ENCODE assay signal across 10 mouse cellular contexts in the genomic region with DNA sequence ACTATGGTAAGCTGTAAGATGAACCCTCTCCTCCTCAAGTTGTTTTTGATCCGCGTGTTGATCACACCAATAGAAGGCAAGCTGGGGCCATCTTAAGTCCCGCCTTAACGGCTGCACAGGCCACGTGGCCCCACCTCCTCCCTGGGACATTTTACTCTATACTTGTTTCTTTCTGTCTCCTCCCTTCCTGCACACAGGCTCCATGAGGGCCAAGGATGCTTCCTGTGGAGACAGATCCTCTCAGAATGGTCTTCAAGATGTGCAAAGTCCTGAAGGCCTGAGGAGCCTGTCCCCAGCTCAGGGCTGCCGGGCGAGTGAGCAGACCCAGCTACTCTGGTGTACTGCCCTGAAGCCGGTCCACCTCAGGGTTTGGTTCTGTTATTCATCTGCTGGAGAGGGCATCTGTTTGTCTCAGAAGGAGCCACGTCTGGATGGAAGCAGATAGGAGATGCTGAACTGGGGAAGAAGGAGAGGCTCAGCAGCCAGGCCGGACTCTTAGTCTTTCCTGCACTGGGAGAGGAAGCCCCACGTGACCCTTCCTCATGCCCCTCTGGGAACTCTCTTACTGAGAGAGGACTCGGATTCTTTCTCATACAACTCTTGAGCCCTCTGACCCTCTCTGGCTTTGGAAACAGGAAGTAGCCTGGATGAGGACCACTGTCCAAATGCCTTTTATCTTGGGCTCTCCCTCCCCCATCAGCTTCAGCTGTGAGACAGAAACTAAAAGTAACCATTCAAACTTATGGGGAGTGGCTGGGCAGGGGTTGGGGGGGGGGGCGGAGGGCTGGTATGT. TPM values are rescaled to one million over a fixed set of nuclear protein-coding genes. Genes with fewer than 3 reads are reported as not detected.
DNase-seq lines count a peak whose midpoint lies in the region; ATAC-seq and TF ChIP-seq lines count a peak whose summit lies in the region.
"Had no signal": no experiment of that assay in that cellular context is flagged by ENCODE, and none has a peak within 500 bp of the region (broad histone marks: within the 10 kb centered on the region; RNA-seq: fewer than 3 reads in every experiment).

No protein-coding gene starts in this region.

- H3K27me3 ChIP-seq in hindbrain, embryonic 10.5 days (ENCODE audit: insufficient read depth, poor library complexity, severe bottlenecking): no peaks in the 10 kb centered on the region
- H3K27me3 ChIP-seq in hindbrain, embryonic 14.5 days (ENCODE audit: control insufficient read depth, insufficient read depth, low read length): no peaks in the 10 kb centered on the region
- H3K27me3 ChIP-seq in heart, embryonic 10.5 days (ENCODE audit: insufficient read depth, poor library complexity, severe bottlenecking): no peaks in the 10 kb centered on the region
- no peaks in the 10 kb centered on the region for H3K27me3 ChIP-seq in neural tube, embryonic 13.5 days
- no peaks in the 10 kb centered on the region for H3K27me3 ChIP-seq in thymus, adult 2 months (ENCODE audit: control insufficient read depth, insufficient read depth, low read length)

- peaks cover 37% of the 10 kb centered on the region for H3K4me1 ChIP-seq in hindbrain, embryonic 10.5 days (replicated peaks)
- H3K4me1 ChIP-seq in hindbrain, embryonic 14.5 days (replicated peaks; ENCODE audit: control insufficient read depth, insufficient read depth, low read length): no peaks in the 10 kb centered on the region; the same call in 1 of the 2 replicates
- H3K4me1 ChIP-seq in heart, embryonic 10.5 days: peaks cover 45% of the 10 kb centered on the region
- H3K4me1 ChIP-seq in neural tube, embryonic 13.5 days (replicated peaks): peaks cover 9% of the 10 kb centered on the region
- peaks cover 5% of the 10 kb centered on the region for H3K4me1 ChIP-seq in thymus, adult 2 months (replicated peaks; ENCODE audit: control insufficient read depth, insufficient read depth, low read length)

- H3K9ac ChIP-seq in hindbrain, embryonic 14.5 days: no peak overlapping the region
- no peak overlapping the region for H3K9ac ChIP-seq in neural tube, embryonic 13.5 days

- H3K27ac ChIP-seq in hindbrain, embryonic 10.5 days: peak overlapping the region; percentile 62
- H3K27ac ChIP-seq in hindbrain, embryonic 14.5 days: no peak overlapping the region
- peak overlapping the region; percentile 67 for H3K27ac ChIP-seq in heart, embryonic 10.5 days
- peak overlapping the region; percentile 59; the same call in 1 of the 2 replicates for H3K27ac ChIP-seq in neural tube, embryonic 13.5 days (replicated peaks)
- no peak overlapping the region for H3K27ac ChIP-seq in thymus, adult 2 months (ENCODE audit: control insufficient read depth, insufficient read depth, low read length)

- no peak for TF ChIP-seq CTCF in thymus, adult 2 months (IDR thresholded peaks at IDR 0.05; ENCODE audit: borderline replicate concordance, control insufficient read depth, extremely low read depth, insufficient read depth, low read length, poor library complexity)

- no peak overlapping the region for H3K4me3 ChIP-seq in hindbrain, embryonic 10.5 days
- H3K4me3 ChIP-seq in hindbrain, embryonic 14.5 days (replicated peaks; ENCODE audit: low read length): no peak overlapping the region
- no peak overlapping the region for H3K4me3 ChIP-seq in heart, embryonic 10.5 days
- no peak overlapping the region for H3K4me3 ChIP-seq in neural tube, embryonic 13.5 days
- no peak overlapping the region for H3K4me3 ChIP-seq in thymus, adult 2 months (ENCODE audit: control insufficient read depth, insufficient read depth, low read length)

- H3K9me3 ChIP-seq in hindbrain, embryonic 10.5 days: no peaks in the 10 kb centered on the region
- no peaks in the 10 kb centered on the region for H3K9me3 ChIP-seq in hindbrain, embryonic 14.5 days (ENCODE audit: control insufficient read depth, low read length)
- H3K9me3 ChIP-seq in heart, embryonic 10.5 days: no peaks in the 10 kb centered on the region
- no peaks in the 10 kb centered on the region for H3K9me3 ChIP-seq in neural tube, embryonic 13.5 days

- H3K36me3 ChIP-seq in hindbrain, embryonic 10.5 days: no peaks in the 10 kb centered on the region
- no peaks in the 10 kb centered on the region for H3K36me3 ChIP-seq in hindbrain, embryonic 14.5 days (replicated peaks; ENCODE audit: control insufficient read depth, insufficient read depth)
- no peaks in the 10 kb centered on the region for H3K36me3 ChIP-seq in heart, embryonic 10.5 days
- no peaks in the 10 kb centered on the region for H3K36me3 ChIP-seq in neural tube, embryonic 13.5 days
- no peaks in the 10 kb centered on the region for H3K36me3 ChIP-seq in thymus, adult 2 months (ENCODE audit: control insufficient read depth, insufficient read depth, low read length)

- ATAC-seq in hindbrain, embryonic 14.5 days (ENCODE audit: low FRiP score): no peak
- ATAC-seq in neural tube, embryonic 13.5 days (ENCODE audit: low read depth): no peak

- DNase-seq in hindbrain, embryonic 10.5 days (ENCODE audit: low spot score): peak; percentile 20
- DNase-seq in hindbrain, embryonic 14.5 days (ENCODE audit: low spot score): no peak
- no peak for DNase-seq in heart, embryonic 10.5 days (ENCODE audit: low spot score)
- peak; percentile 18 to 37 for DNase-seq in kidney, adult 8-10 months
- DNase-seq in T-cell, adult 2 months (ENCODE audit: low spot score): no peak
- DNase-seq in cerebellum, postnatal 14 days: no peak
- no peak for DNase-seq in thymus, adult 2 months
- DNase-seq: cerebellum, adult 8-10 months; right cerebral cortex, adult 18-20 months had no signal

- TF ChIP-seq POLR2A in thymus, adult 2 months (IDR thresholded peaks at IDR 0.05; ENCODE audit: control insufficient read depth, extremely low read depth, insufficient read depth, low read length, poor library complexity): no peak

- no peak overlapping the region for H3K4me2 ChIP-seq in hindbrain, embryonic 14.5 days (replicated peaks)
- H3K4me2 ChIP-seq in neural tube, embryonic 13.5 days: no peak overlapping the region

- WGBS in hindbrain, embryonic 10.5 days: 66% methylated on average over 13 of the region's 13 CpGs
- 78% methylated on average over 13 of the region's 13 CpGs for WGBS in hindbrain, embryonic 14.5 days
- WGBS in heart, embryonic 10.5 days: 58% methylated on average over 13 of the region's 13 CpGs
- WGBS in neural tube, embryonic 13.5 days: 83% methylated on average over 13 of the region's 13 CpGs
- 85% methylated on average over 13 of the region's 13 CpGs for WGBS in thymus, adult 2 months

RNA-seq across cellular contexts. Expression of a gene that starts 38.7 kb away (rescaled TPM):
- polyA plus RNA-seq in hindbrain, embryonic 10.5 days (2016; fragmentation: Nextera tagmentation; extraction: Ambion mirVana): 51.4 and 61.3 TPM in 2 replicates
- 44.7 and 46.7 TPM in 2 replicates for polyA plus RNA-seq in hindbrain, embryonic 14.5 days (2014; fragmentation: Nextera tagmentation; extraction: Ambion mirVana)
- polyA plus RNA-seq in heart, embryonic 10.5 days (2016; fragmentation: Nextera tagmentation; extraction: Ambion mirVana): 139 and 151 TPM in 2 replicates
- polyA plus RNA-seq in neural tube, embryonic 13.5 days (2015; fragmentation: Nextera tagmentation; extraction: Ambion mirVana): 65.7 and 67.1 TPM in 2 replicates
- 120 and 128 TPM in 2 replicates for polyA plus RNA-seq in thymus, adult 2 months (2012; rRNA removed)

Comparison
In these comparisons a context has a peak if more than half of its experiments do, and no peak if none do; other contexts are left out.
1. DNase-seq: peak in hindbrain, embryonic 10.5 days (single experiment) and kidney, adult 8-10 months (2 of 2); none in hindbrain, embryonic 14.5 days (single experiment), heart, embryonic 10.5 days (single experiment), T-cell, adult 2 months (single experiment), cerebellum, postnatal 14 days (0 of 2) and thymus, adult 2 months (single experiment).
2. H3K27ac ChIP-seq: peak in hindbrain, embryonic 10.5 days (single experiment), heart, embryonic 10.5 days (single experiment) and neural tube, embryonic 13.5 days (single experiment); none in hindbrain, embryonic 14.5 days (single experiment) and thymus, adult 2 months (single experiment).